Mouse (Mus musculus) spleen, postnatal 10 days (tissue): ENCODE measurements around the gene Enoph1.

Experiments used
- DNase-seq, 2 experiments: peaks; one replicate each; pipeline ENCODE4 v3.0.0; 2021 to 2022; ENCODE audit warnings: low spot score in 2 of 2

Gene Enoph1

GRCm38 (mm10) chr5:100040281-100040784 lies 548 bp downstream of the Enoph1 start:
- DNase-seq = peak in 1 of 2 experiments; percentile 47

GRCm38 (mm10) chr5:100041272-100041671 lies 1.5 kb downstream of the Enoph1 start:
- DNase-seq = no peak

- DNase-seq = no peak
Measured at GRCm38 (mm10) chr5:100042467-100042866, 2.7 kb downstream of the Enoph1 start.

- peak in 1 of 2 experiments; percentile 33 for DNase-seq
Measured at GRCm38 (mm10) chr5:100043361-100043760, 3.6 kb downstream of the Enoph1 start.

GRCm38 (mm10) chr5:100044030-100044429 lies 4.2 kb downstream of the Enoph1 start:
- no peak for DNase-seq

GRCm38 (mm10) chr5:100044621-100045020 lies 4.8 kb downstream of the Enoph1 start:
- no peak for DNase-seq

GRCm38 (mm10) chr5:100046096-100046495 lies 6.3 kb downstream of the Enoph1 start:
- DNase-seq = no peak

- DNase-seq = no peak
Measured at GRCm38 (mm10) chr5:100047143-100047640, 7.4 kb downstream of the Enoph1 start.

GRCm38 (mm10) chr5:100047871-100048270 lies 8.1 kb downstream of the Enoph1 start:
- no peak for DNase-seq

- DNase-seq = no peak
Measured at GRCm38 (mm10) chr5:100049904-100050303, 10.1 kb downstream of the Enoph1 start.

- no peak for DNase-seq
Measured at GRCm38 (mm10) chr5:100052728-100053127, 12.9 kb downstream of the Enoph1 start.

GRCm38 (mm10) chr5:100054807-100055547 lies 15.2 kb downstream of the Enoph1 start:
- DNase-seq = no peak

- DNase-seq = no peak
Measured at GRCm38 (mm10) chr5:100055866-100056369, 16.1 kb downstream of the Enoph1 start.

- DNase-seq = no peak
Measured at GRCm38 (mm10) chr5:100057461-100058209, 17.9 kb downstream of the Enoph1 start.

- no peak for DNase-seq
Measured at GRCm38 (mm10) chr5:100058729-100059128, 18.9 kb downstream of the Enoph1 start.

- DNase-seq = no peak
Measured at GRCm38 (mm10) chr5:100059326-100059725, 19.5 kb downstream of the Enoph1 start.

- no peak for DNase-seq
Measured at GRCm38 (mm10) chr5:100060876-100061275, 21.1 kb downstream of the Enoph1 start.

GRCm38 (mm10) chr5:100067579-100067978 lies 27.8 kb downstream of the Enoph1 start:
- DNase-seq = no peak

- no peak for DNase-seq
Measured at GRCm38 (mm10) chr5:100069526-100069925, 29.7 kb downstream of the Enoph1 start.

- DNase-seq = peak; percentile 81 to 86
Measured at GRCm38 (mm10) chr5:100070255-100070654, 30.5 kb downstream of the Enoph1 start.

- peak in 1 of 2 experiments; percentile 37 for DNase-seq
Measured at GRCm38 (mm10) chr5:100071541-100071940, 31.8 kb downstream of the Enoph1 start.

GRCm38 (mm10) chr5:100072557-100072956 lies 32.8 kb downstream of the Enoph1 start:
- DNase-seq = no peak
